Mouse (Mus musculus) megakaryocyte, embryonic 14.5 days (primary cell): Measurements from ENCODE around the gene Mutyh.

Source experiments
- FLI1 ChIP-seq: IDR thresholded peaks from 2 replicates; pipeline ENCODE4 v1.6.1; 2012; ENCODE audit warnings: low read length, inconsistent platforms, mixed read lengths
- GATA1 ChIP-seq: IDR thresholded peaks from 3 replicates; pipeline ENCODE4 v1.6.1; 2012; ENCODE audit warnings: mixed read lengths, low read length, inconsistent platforms, borderline replicate concordance

- TF ChIP-seq GATA1 (no peak), FLI1 (no peak)
Observed at GRCm38 (mm10) chr4:116862023-116862422, 54.5 kb downstream of the Mutyh start.
